Comparison of ENCODE assay signal across 9 mouse cellular contexts in the genomic region with DNA sequence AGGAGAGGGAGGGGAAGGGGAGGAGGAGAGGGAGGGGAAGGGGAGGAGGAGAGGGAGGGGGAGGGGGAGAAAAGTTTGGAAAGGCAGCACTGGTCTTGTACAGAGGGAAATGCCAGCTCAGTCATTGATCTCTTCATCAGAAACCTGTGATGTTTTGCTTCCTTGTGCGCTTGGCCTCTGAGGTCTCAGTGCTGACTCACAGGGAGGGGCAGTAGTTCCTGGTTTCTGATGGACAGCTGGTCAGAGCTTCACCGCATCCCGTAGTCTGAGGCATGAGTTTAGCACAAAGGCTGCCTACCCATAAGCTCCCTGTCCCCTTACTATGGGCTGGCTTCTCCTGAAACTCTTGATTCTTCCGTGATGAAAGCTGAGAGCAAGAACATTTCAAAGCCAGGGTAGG. TPM values are rescaled to one million over a fixed set of nuclear protein-coding genes. Genes with fewer than 3 reads are reported as not detected.
DNase-seq lines count a peak whose midpoint lies in the region; TF ChIP-seq lines count a peak whose summit lies in the region.
"Had no signal": no experiment of that assay in that cellular context is flagged by ENCODE, and none has a peak within 500 bp of the region (broad histone marks: within the 10 kb centered on the region; RNA-seq: fewer than 3 reads in every experiment).

No protein-coding gene starts in this region.

- no peak for TF ChIP-seq CTCF in C2C12 (IDR thresholded peaks at IDR 0.05; ENCODE audit: control insufficient read depth, insufficient read depth, insufficient read length)

- no peak overlapping the region for H3ac ChIP-seq in C2C12 (ENCODE audit: control insufficient read depth, insufficient read length, low read depth)

- WGBS in large intestine, adult 2 months: 15% methylated on average over 4 of the region's 4 CpGs

- no peaks in the 10 kb centered on the region for H3K79me3 ChIP-seq in C2C12 (ENCODE audit: low read depth)

- H3K79me2 ChIP-seq in C2C12 (ENCODE audit: control insufficient read depth, insufficient read depth): no peaks in the 10 kb centered on the region

- intact Hi-C loops in left cerebral cortex, postnatal 14 days (cut with DNase I): no loop called here
- intact Hi-C loops in gastrocnemius, postnatal 36 days (cut with DNase I): no loop called here

- no peaks in the 10 kb centered on the region for H3K36me3 ChIP-seq in C2C12 (ENCODE audit: control insufficient read depth, insufficient read depth)

- peak; percentile 36 for DNase-seq in MN1 (ENCODE audit: low spot score)
- DNase-seq in large intestine, adult 2 months (ENCODE audit: low read depth, low spot score): peak; percentile 67
- peak; percentile 73 to 81 for DNase-seq in monocyte, adult 2 months (ENCODE audit: low read depth in 1 of 2, low spot score in 2 of 2)
- no peak for DNase-seq in thymus, postnatal 25 days
- DNase-seq in left cerebral cortex, postnatal 14 days (ENCODE audit: low spot score in 2 of 2): no peak
- no peak for DNase-seq in gastrocnemius, postnatal 36 days
- DNase-seq: cerebellum, postnatal 36 days; heart, adult 2 months had no signal

- no peak overlapping the region for H3K4me3 ChIP-seq in C2C12 (ENCODE audit: insufficient read depth, poor library complexity, severe bottlenecking)
- H3K4me3 ChIP-seq: heart, adult 2 months had no signal

- H3K27me3 ChIP-seq in C2C12 (ENCODE audit: control insufficient read depth, insufficient read depth, insufficient read length): peaks cover 4% of the 10 kb centered on the region

TF ChIP-seq in C2C12, 6 proteins besides CTCF, POLR2A, EP300 and RAD21:
- TF ChIP-seq CEBPB (IDR thresholded peaks at IDR 0.05; ENCODE audit: low read depth) (no peak), MYOD1 (IDR thresholded peaks at IDR 0.05; ENCODE audit: control insufficient read depth, insufficient read length, low read depth) (peak; percentile 29)

RNA-seq across cellular contexts. Expression of a gene that starts 6.1 kb away (rescaled TPM):
- polyA plus RNA-seq in C2C12 (2012; fragmentation: generic; extraction: Trizol): 1.1 TPM
- 0.90 and 1.1 TPM in 2 replicates for polyA plus RNA-seq in large intestine, adult 2 months (2012; rRNA removed)
- total RNA-seq in left cerebral cortex, postnatal 14 days (2021): 1 to 10 TPM; 6.2 to 7.0 TPM
- 1 to 10 TPM; 4.1 to 4.9 TPM for total RNA-seq in gastrocnemius, postnatal 36 days (2021)

RNA-seq across cellular contexts. Expression of a gene that starts 9.5 kb away (rescaled TPM):
- polyA plus RNA-seq in C2C12 (2012; fragmentation: generic; extraction: Trizol): 0.89 TPM
- polyA plus RNA-seq in large intestine, adult 2 months (2012; rRNA removed): 12.8 and 36.6 TPM in 2 replicates
- 1 to 10 TPM; 3.2 to 4.2 TPM for total RNA-seq in left cerebral cortex, postnatal 14 days (2021)
- 100 to 1,000 TPM; 365 to 521 TPM for total RNA-seq in gastrocnemius, postnatal 36 days (2021)

RNA-seq across cellular contexts. Expression of a gene that starts 52.3 kb away (rescaled TPM):
- 79.2 TPM for polyA plus RNA-seq in C2C12 (2012; fragmentation: generic; extraction: Trizol)
- polyA plus RNA-seq in large intestine, adult 2 months (2012; rRNA removed): 74.9 and 77.2 TPM in 2 replicates
- total RNA-seq in left cerebral cortex, postnatal 14 days (2021): 100 to 1,000 TPM; 112 to 115 TPM
- 10 to 100 TPM; 51.6 to 54.5 TPM for total RNA-seq in gastrocnemius, postnatal 36 days (2021)

Comparison
In these comparisons a context has a peak if more than half of its experiments do, and no peak if none do; other contexts are left out.
1. DNase-seq: peak in MN1 (single experiment), large intestine, adult 2 months (single experiment) and monocyte, adult 2 months (2 of 2); none in thymus, postnatal 25 days (single experiment), left cerebral cortex, postnatal 14 days (0 of 2) and gastrocnemius, postnatal 36 days (0 of 2).
2. RNA of a gene that starts 9.5 kb away (total RNA-seq): 365 to 521 TPM in gastrocnemius, postnatal 36 days; 3.2 to 4.2 TPM in left cerebral cortex, postnatal 14 days; every median in the first group is over 10 times any median in the second.